Mouse (Mus musculus): ENCODE data around the gene Haus3. TPM values are rescaled to one million over a fixed set of nuclear protein-coding genes. Genes with fewer than 3 reads are reported as not detected.

Gene Haus3
- polyA plus RNA-seq, 1 experiment from 2014 or later: 22.1 TPM

Other genes with a start within 250 kb of the Haus3 start
- gene Nelfa, start 233.1 kb downstream of the Haus3 start, polyA plus RNA-seq (2015; fragmentation: Nextera tagmentation; extraction: Ambion mirVana): 24.6 and 33.9 TPM in 2 replicates
- 52.9 and 54.1 TPM in 2 replicates for gene Gm1673, start 186.1 kb downstream of the Haus3 start, polyA plus RNA-seq (2015; fragmentation: Nextera tagmentation; extraction: Ambion mirVana)
- gene Nat8l, start 173.5 kb downstream of the Haus3 start, polyA plus RNA-seq (2015; fragmentation: Nextera tagmentation; extraction: Ambion mirVana): 0.47 and 0.70 TPM in 2 replicates
- 0.45 and 0.52 TPM in 2 replicates for gene Poln, start 79 bp downstream of the Haus3 start, polyA plus RNA-seq (2015; fragmentation: Nextera tagmentation; extraction: Ambion mirVana)
- gene Mxd4, start 18.2 kb upstream of the Haus3 start, polyA plus RNA-seq (2015; fragmentation: Nextera tagmentation; extraction: Ambion mirVana): 22.3 and 28.6 TPM in 2 replicates
- gene Zfyve28, start 118.9 kb upstream of the Haus3 start, polyA plus RNA-seq (2015; fragmentation: Nextera tagmentation; extraction: Ambion mirVana): 0.23 and 0.89 TPM in 2 replicates
- gene Cfap99, start 119.1 kb upstream of the Haus3 start, polyA plus RNA-seq (2015; fragmentation: Nextera tagmentation; extraction: Ambion mirVana): 0.08 TPM in 1 of 2 replicates, not detected in the other
- 88.5 and 112 TPM in 2 replicates for gene Rnf4, start 166.8 kb upstream of the Haus3 start, polyA plus RNA-seq (2015; fragmentation: Nextera tagmentation; extraction: Ambion mirVana)
- 7.7 and 8.5 TPM in 2 replicates for gene Fam193a, start 200.4 kb upstream of the Haus3 start, polyA plus RNA-seq (2015; fragmentation: Nextera tagmentation; extraction: Ambion mirVana)

Measured in heart, embryonic 15.5 days (tissue).